Mouse (Mus musculus): ENCODE measurements around the gene Lancl1. TPM values are rescaled to one million over a fixed set of nuclear protein-coding genes. Genes with fewer than 3 reads are reported as not detected.

Lancl1 gene
- 104 and 117 TPM in 2 replicates for polyA plus RNA-seq (2016; fragmentation: Nextera tagmentation; extraction: Ambion mirVana)

- H3K9ac ChIP-seq (replicated peaks): peak within 1 kb of the TSS; percentile 79
- H3K9me3 ChIP-seq: no peaks in the 10 kb centered on the region
- no peak within 1 kb of the TSS for H3K27ac ChIP-seq
- peak; percentile 85 for ATAC-seq (ENCODE audit: insufficient number of reproducible peaks, insufficient read depth, low FRiP score, low TSS enrichment, low read depth)
- H3K4me2 ChIP-seq: peak within 1 kb of the TSS; percentile 81
- under 1% methylated on average over 46 of the region's 47 CpGs for WGBS
- peaks cover 31% of the 10 kb centered on the region for H3K36me3 ChIP-seq
- peak within 1 kb of the TSS; percentile 93 for H3K4me3 ChIP-seq (replicated peaks)
- H3K27me3 ChIP-seq: no peaks in the 10 kb centered on the region
- peaks cover 9% of the 10 kb centered on the region for H3K4me1 ChIP-seq (replicated peaks)
Observed at GRCm38 (mm10) chr1:67038246-67038987, at the start of gene Lancl1. Lancl1 (minus strand) TSS chr1:67038872.

GRCm38 (mm10) chr1:67079146-67079545 is 40.5 kb upstream of the Lancl1 start:
- no peaks in the 10 kb centered on the region for H3K36me3 ChIP-seq

DNA sequence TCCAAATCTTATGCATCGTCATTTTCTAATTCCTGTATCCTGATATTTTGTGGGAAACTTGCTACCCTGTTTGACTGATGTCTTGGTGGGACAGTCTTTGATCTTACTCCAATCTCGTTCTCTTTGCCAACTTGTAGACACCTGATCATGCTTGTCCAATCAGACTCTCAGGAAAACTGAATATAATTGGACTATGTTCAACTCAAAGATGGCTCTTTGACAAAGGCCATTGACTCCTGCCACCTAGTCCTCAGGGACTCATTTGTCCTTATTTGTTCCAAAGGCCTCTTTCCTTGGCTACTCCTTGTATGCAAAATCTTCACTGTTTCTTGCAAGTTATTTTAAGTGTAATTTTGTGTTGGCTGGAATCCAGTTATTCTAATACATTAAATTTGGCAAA is 40.0 kb upstream of the Lancl1 start:
- ATAC-seq (ENCODE audit: insufficient number of reproducible peaks, insufficient read depth, low FRiP score, low TSS enrichment, low read depth): no peak
- Histone ChIP-seq H3K4me1 (replicated peaks) (no peaks in the 10 kb centered on the region), H3K9ac (replicated peaks) (no peak overlapping the region), H3K4me2 (no peak overlapping the region), H3K9me3 (no peaks in the 10 kb centered on the region), H3K4me3 (replicated peaks) (no peak overlapping the region), H3K27ac (no peak overlapping the region), H3K27me3 (no peaks in the 10 kb centered on the region), H3K36me3 (no peaks in the 10 kb centered on the region)
- WGBS: 80% methylated on average over 2 of the region's 2 CpGs

More at GRCm38 (mm10) chr1:67079146-67079545, 40.5 kb upstream of the Lancl1 start:
- H3K4me1 ChIP-seq (replicated peaks): no peaks in the 10 kb centered on the region
- no peak overlapping the region for H3K27ac ChIP-seq
- no peak overlapping the region for H3K4me3 ChIP-seq (replicated peaks)
- H3K4me2 ChIP-seq: no peak overlapping the region
- no peak overlapping the region for H3K9ac ChIP-seq (replicated peaks)
- 85% methylated on average over 7 of the region's 7 CpGs for WGBS
- no peaks in the 10 kb centered on the region for H3K27me3 ChIP-seq
- H3K9me3 ChIP-seq: no peaks in the 10 kb centered on the region
- no peak for ATAC-seq (ENCODE audit: insufficient number of reproducible peaks, insufficient read depth, low FRiP score, low TSS enrichment, low read depth)

DNA sequence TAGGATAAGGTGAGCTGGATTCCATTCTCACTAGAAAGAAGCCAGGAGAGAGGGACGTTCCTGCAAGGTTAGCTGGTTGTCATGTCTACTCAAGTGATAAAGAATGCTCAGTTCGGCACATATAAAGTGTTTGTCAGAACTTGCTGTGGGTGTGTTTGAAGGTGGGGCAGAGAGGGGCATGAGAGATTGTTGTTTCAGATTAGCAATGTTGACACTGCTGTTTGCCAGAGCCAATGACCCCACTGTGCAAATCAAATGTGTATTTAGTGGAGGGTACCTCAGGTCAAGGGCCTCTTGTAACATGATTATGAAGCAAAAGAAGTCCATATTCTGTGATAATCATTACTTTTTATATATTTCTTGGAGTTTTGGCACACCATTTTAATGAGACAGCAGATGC is 39.1 kb upstream of the Lancl1 start:
- H3K9ac ChIP-seq (replicated peaks): no peak overlapping the region
- H3K4me1 ChIP-seq (replicated peaks): no peaks in the 10 kb centered on the region
- H3K27me3 ChIP-seq: no peaks in the 10 kb centered on the region
- no peaks in the 10 kb centered on the region for H3K9me3 ChIP-seq
- no peak overlapping the region for H3K27ac ChIP-seq
- no peak overlapping the region for H3K4me3 ChIP-seq (replicated peaks)
- H3K36me3 ChIP-seq: no peaks in the 10 kb centered on the region
- no peak overlapping the region for H3K4me2 ChIP-seq
- 70% methylated on average over 2 of the region's 2 CpGs for WGBS
- ATAC-seq (ENCODE audit: insufficient number of reproducible peaks, insufficient read depth, low FRiP score, low TSS enrichment, low read depth): no peak

DNA sequence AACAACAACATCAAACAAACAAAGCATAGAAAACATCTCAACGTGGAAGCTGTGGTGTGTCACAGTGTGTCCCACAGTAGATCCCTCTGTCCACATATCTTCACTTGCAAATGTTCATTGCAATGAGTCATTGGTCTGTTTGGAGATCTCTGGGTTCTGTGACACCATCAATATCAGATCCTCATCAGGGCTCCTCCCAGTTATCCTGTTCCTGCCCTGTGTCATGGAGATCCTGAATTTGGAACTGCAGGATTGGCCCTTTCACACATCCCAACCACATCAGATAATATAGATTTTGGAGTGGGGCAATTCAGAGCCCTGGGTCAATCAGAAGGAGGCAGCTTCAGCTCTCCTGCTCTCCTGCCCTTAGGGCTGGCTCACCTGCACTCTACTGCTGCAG is 28.9 kb upstream of the Lancl1 start:
- Histone ChIP-seq H3K27ac (no peak overlapping the region), H3K4me3 (replicated peaks) (no peak overlapping the region), H3K9ac (replicated peaks) (no peak overlapping the region), H3K27me3 (no peaks in the 10 kb centered on the region), H3K36me3 (no peaks in the 10 kb centered on the region), H3K4me1 (replicated peaks) (no peaks in the 10 kb centered on the region), H3K9me3 (no peaks in the 10 kb centered on the region), H3K4me2 (no peak overlapping the region)
- 74% methylated on average over 1 of the region's 1 CpGs for WGBS
- no peak for ATAC-seq (ENCODE audit: insufficient number of reproducible peaks, insufficient read depth, low FRiP score, low TSS enrichment, low read depth)

DNA sequence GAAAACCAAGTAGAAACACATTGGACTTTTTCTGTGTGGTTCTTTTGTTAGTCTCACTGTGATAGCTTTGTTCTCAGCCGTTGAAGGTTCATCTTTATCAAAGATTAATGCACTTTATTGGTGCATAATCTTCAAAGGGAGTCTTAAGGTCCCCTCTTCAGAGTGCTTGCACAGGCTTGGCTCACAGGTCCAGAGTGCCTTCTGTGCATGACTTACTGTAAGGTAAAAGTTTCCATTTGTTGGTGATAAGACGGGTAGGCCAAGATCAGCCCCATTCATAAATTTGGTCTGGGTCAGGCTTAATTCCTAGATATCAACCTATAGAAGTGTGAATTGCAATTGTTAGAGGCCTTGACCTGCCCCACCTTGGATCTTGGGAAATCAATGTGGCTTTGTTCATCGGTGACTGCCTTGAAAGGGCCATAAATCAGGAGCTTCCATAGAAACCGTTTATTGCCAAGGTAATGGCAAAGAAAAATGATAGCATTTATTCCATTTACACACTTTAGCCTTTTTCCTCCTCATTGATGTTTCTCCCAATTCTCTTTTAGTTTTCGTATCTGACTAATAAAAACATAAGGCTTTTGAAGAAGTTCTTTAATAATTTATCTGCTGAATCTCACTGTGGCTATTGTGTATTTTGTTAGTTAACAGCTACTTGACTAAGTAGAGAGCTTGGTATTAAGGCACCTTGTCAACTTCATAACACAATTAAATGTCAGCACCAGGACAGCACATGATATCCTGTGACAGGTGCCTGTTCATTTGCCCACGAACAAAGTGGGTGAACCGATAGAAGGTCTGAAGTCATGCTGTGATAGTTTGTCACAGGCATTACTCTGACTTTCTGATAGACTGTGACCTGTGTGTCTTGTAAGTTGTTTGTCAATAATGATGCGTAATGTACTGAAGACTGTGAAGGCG is 26.9 kb upstream of the Lancl1 start:
- Histone ChIP-seq H3K27ac (no peak overlapping the region), H3K4me3 (replicated peaks) (no peak overlapping the region), H3K36me3 (no peaks in the 10 kb centered on the region), H3K27me3 (no peaks in the 10 kb centered on the region), H3K9ac (replicated peaks) (no peak overlapping the region), H3K4me2 (no peak overlapping the region), H3K4me1 (replicated peaks) (no peaks in the 10 kb centered on the region), H3K9me3 (no peaks in the 10 kb centered on the region)
- WGBS: 78% methylated on average over 9 of the region's 9 CpGs
- ATAC-seq (ENCODE audit: insufficient number of reproducible peaks, insufficient read depth, low FRiP score, low TSS enrichment, low read depth): no peak

DNA sequence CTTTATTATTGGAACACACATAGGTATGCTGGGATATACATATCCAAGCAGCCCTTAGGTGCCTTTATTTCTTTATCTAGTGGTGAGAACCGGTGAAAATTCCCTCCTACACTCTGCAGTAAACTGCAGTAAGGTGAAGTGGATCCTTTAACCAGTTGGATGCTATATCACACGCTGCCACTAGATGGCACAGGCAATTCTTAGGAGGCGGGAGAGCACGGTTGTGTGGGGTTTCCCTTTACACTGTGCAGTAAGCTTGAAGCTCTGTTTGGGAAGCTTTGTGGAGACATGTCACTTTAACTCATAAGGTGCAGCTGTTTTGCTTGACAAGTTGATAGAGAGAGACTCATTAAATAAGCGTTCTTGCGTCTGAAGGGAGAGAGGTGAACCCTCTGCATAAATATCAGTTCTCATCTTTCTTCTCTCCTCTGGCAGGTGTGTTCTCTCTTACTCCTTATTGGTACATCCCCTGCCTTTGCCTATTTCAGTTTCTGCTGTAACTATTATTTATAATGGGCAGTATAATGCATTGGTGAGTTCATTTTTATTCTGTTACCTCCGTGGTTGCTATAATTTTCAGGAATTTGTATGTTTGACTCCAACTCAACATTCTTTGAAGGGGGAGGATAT is 22.9 kb upstream of the Lancl1 start:
- peak; percentile 80; the same call in 1 of the 2 replicates for ATAC-seq (ENCODE audit: insufficient number of reproducible peaks, insufficient read depth, low FRiP score, low TSS enrichment, low read depth)
- H3K36me3 ChIP-seq: no peaks in the 10 kb centered on the region
- no peak overlapping the region for H3K4me2 ChIP-seq
- H3K9ac ChIP-seq (replicated peaks): no peak overlapping the region
- H3K4me3 ChIP-seq (replicated peaks): no peak overlapping the region
- H3K27me3 ChIP-seq: no peaks in the 10 kb centered on the region
- no peaks in the 10 kb centered on the region for H3K9me3 ChIP-seq
- 12% methylated on average over 7 of the region's 7 CpGs for WGBS
- no peak overlapping the region for H3K27ac ChIP-seq
- H3K4me1 ChIP-seq (replicated peaks): no peaks in the 10 kb centered on the region

GRCm38 (mm10) chr1:67055816-67056215 is 17.1 kb upstream of the Lancl1 start:
- H3K4me2 ChIP-seq: no peak overlapping the region
- H3K4me3 ChIP-seq (replicated peaks): no peak overlapping the region
- no peak overlapping the region for H3K27ac ChIP-seq
- H3K4me1 ChIP-seq (replicated peaks): no peaks in the 10 kb centered on the region; the same call in 1 of the 2 replicates
- H3K9ac ChIP-seq (replicated peaks): no peak overlapping the region
- no peaks in the 10 kb centered on the region for H3K36me3 ChIP-seq
- no peaks in the 10 kb centered on the region for H3K27me3 ChIP-seq
- WGBS: 90% methylated on average over 7 of the region's 7 CpGs
- no peak for ATAC-seq (ENCODE audit: insufficient number of reproducible peaks, insufficient read depth, low FRiP score, low TSS enrichment, low read depth)
- H3K9me3 ChIP-seq: no peaks in the 10 kb centered on the region

DNA sequence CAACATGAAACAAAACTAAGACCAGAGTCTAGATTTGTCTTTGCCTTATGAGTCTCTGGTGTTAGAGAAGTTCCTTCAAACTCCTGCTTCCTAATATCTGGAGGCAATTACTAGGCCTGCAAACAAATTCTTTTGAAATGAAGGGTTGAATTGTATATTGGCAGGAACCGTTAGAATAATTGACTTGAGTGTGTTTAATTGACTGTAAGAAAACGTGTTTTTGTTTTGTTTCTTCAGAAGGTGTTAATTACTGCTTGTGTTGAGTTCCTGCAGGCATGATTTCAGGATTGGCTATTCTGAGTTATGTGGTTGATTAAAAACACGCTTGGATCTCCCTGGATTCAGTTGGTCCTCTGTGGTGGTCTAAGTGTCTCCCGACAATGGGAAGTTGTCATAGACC is 14.0 kb upstream of the Lancl1 start:
- H3K9ac ChIP-seq (replicated peaks): no peak overlapping the region
- no peak for ATAC-seq (ENCODE audit: insufficient number of reproducible peaks, insufficient read depth, low FRiP score, low TSS enrichment, low read depth)
- no peak overlapping the region for H3K27ac ChIP-seq
- no peak overlapping the region for H3K4me2 ChIP-seq
- 22% methylated on average over 4 of the region's 4 CpGs for WGBS
- H3K4me3 ChIP-seq (replicated peaks): no peak overlapping the region
- H3K4me1 ChIP-seq (replicated peaks): no peaks in the 10 kb centered on the region; the same call in 1 of the 2 replicates
- H3K27me3 ChIP-seq: no peaks in the 10 kb centered on the region
- H3K9me3 ChIP-seq: no peaks in the 10 kb centered on the region
- H3K36me3 ChIP-seq: no peaks in the 10 kb centered on the region

GRCm38 (mm10) chr1:67049600-67049999 is 10.9 kb upstream of the Lancl1 start:
- H3K9ac ChIP-seq (replicated peaks): no peak overlapping the region
- no peak overlapping the region for H3K4me2 ChIP-seq
- WGBS: 62% methylated on average over 1 of the region's 1 CpGs
- no peaks in the 10 kb centered on the region for H3K9me3 ChIP-seq
- ATAC-seq (ENCODE audit: insufficient number of reproducible peaks, insufficient read depth, low FRiP score, low TSS enrichment, low read depth): no peak
- no peaks in the 10 kb centered on the region for H3K27me3 ChIP-seq
- H3K27ac ChIP-seq: no peak overlapping the region
- H3K4me1 ChIP-seq (replicated peaks): peaks cover 8% of the 10 kb centered on the region; the same call in 1 of the 2 replicates
- no peak overlapping the region for H3K4me3 ChIP-seq (replicated peaks)
- H3K36me3 ChIP-seq: no peaks in the 10 kb centered on the region

- WGBS: 83% methylated on average over 4 of the region's 4 CpGs
- Histone ChIP-seq H3K27ac (no peak overlapping the region), H3K36me3 (no peaks in the 10 kb centered on the region), H3K4me1 (replicated peaks) (peaks cover 8% of the 10 kb centered on the region; the same call in 1 of the 2 replicates), H3K9ac (replicated peaks) (no peak overlapping the region), H3K4me3 (replicated peaks) (no peak overlapping the region), H3K9me3 (no peaks in the 10 kb centered on the region), H3K27me3 (no peaks in the 10 kb centered on the region), H3K4me2 (no peak overlapping the region)
- no peak for ATAC-seq (ENCODE audit: insufficient number of reproducible peaks, insufficient read depth, low FRiP score, low TSS enrichment, low read depth)
Observed at GRCm38 (mm10) chr1:67048696-67049095, 10.0 kb upstream of the Lancl1 start.
